Mouse (Mus musculus) megakaryocyte progenitor cell, adult 5-6 weeks (primary cell): Measurements from ENCODE around the gene Ccdc141. TPM values are rescaled to one million over a fixed set of nuclear protein-coding genes. Genes with fewer than 3 reads are reported as not detected.

Source experiments
- ATAC-seq: replicated peaks from 2 replicates; pipeline ENCODE4 v1.8.0; 2016; ENCODE audit warnings: mild to moderate bottlenecking, moderate TSS enrichment, inconsistent platforms; ENCODE audit not compliant: poor library complexity
- total RNA-seq, 2 experiments: library from RNA; stranded (forward) in 1 of 2; stranded (reverse) in 1 of 2; fragments of 157-497, 149-512 nt in 1 of 2; fragments of 200-1000 nt in 1 of 2; gene quantifications; 2 replicates each; pipeline versions ENCODE4 v1.2.3 to v1.2.4; 2015 to 2017

Ccdc141 gene
- total RNA-seq (2015) (0.30 and 1.3 TPM in 2 replicates), total RNA-seq (2017) (not detected in 2 replicates)

- ATAC-seq = no peak; the same call in 1 of the 2 replicates
These were observed at the start of gene Ccdc141 for GRCm38 (mm10) chr2:77170633-77171105. TSS of gene Ccdc141 (minus strand) at chr2:77170636.

- no peak for ATAC-seq
These were observed 42.4 kb upstream of the Ccdc141 start for GRCm38 (mm10) chr2:77212885-77213284.

GRCm38 (mm10) chr2:77206951-77207350, 36.5 kb upstream of the Ccdc141 start:
- no peak for ATAC-seq

- peak; percentile 57 for ATAC-seq
These were observed 33.5 kb upstream of the Ccdc141 start for GRCm38 (mm10) chr2:77203916-77204315.

- ATAC-seq = no peak
These were observed 31.5 kb upstream of the Ccdc141 start for GRCm38 (mm10) chr2:77201900-77202299.

- peak; percentile 81 for ATAC-seq
These were observed 30.6 kb upstream of the Ccdc141 start for GRCm38 (mm10) chr2:77200958-77201614.

- no peak for ATAC-seq
These were observed 29.9 kb upstream of the Ccdc141 start for GRCm38 (mm10) chr2:77200379-77200778.

GRCm38 (mm10) chr2:77198246-77198645, 27.8 kb upstream of the Ccdc141 start:
- no peak for ATAC-seq

GRCm38 (mm10) chr2:77196819-77197218, 26.4 kb upstream of the Ccdc141 start:
- no peak for ATAC-seq

GRCm38 (mm10) chr2:77195056-77195455, 24.6 kb upstream of the Ccdc141 start:
- no peak for ATAC-seq

- ATAC-seq = no peak
These were observed 21.4 kb upstream of the Ccdc141 start for GRCm38 (mm10) chr2:77191811-77192210.

GRCm38 (mm10) chr2:77190891-77191290, 20.5 kb upstream of the Ccdc141 start:
- no peak for ATAC-seq

- no peak for ATAC-seq
These were observed 19.9 kb upstream of the Ccdc141 start for GRCm38 (mm10) chr2:77190301-77190700.

- ATAC-seq = no peak
These were observed 19.2 kb upstream of the Ccdc141 start for GRCm38 (mm10) chr2:77189671-77190070.

GRCm38 (mm10) chr2:77187501-77187900, 17.1 kb upstream of the Ccdc141 start:
- no peak for ATAC-seq

- ATAC-seq = no peak
These were observed 16.5 kb upstream of the Ccdc141 start for GRCm38 (mm10) chr2:77186912-77187311.

- ATAC-seq = peak; percentile 74
These were observed 13.7 kb upstream of the Ccdc141 start for GRCm38 (mm10) chr2:77184049-77184571.

GRCm38 (mm10) chr2:77183646-77184045, 13.2 kb upstream of the Ccdc141 start:
- ATAC-seq = no peak

GRCm38 (mm10) chr2:77182996-77183380, 12.6 kb upstream of the Ccdc141 start:
- no peak for ATAC-seq

GRCm38 (mm10) chr2:77182271-77182995, 12.0 kb upstream of the Ccdc141 start:
- no peak for ATAC-seq

- peak; percentile 74 for ATAC-seq
These were observed 7.0 kb upstream of the Ccdc141 start for GRCm38 (mm10) chr2:77177472-77177871.

- ATAC-seq = peak; percentile 85
These were observed 6.0 kb upstream of the Ccdc141 start for GRCm38 (mm10) chr2:77176413-77176812.
